Mouse (Mus musculus): ENCODE measurements around the gene Atf6.
A peak's percentile ranks its signal among the peaks of the same experiment; 100 is the strongest.

Atf6 gene

DNA sequence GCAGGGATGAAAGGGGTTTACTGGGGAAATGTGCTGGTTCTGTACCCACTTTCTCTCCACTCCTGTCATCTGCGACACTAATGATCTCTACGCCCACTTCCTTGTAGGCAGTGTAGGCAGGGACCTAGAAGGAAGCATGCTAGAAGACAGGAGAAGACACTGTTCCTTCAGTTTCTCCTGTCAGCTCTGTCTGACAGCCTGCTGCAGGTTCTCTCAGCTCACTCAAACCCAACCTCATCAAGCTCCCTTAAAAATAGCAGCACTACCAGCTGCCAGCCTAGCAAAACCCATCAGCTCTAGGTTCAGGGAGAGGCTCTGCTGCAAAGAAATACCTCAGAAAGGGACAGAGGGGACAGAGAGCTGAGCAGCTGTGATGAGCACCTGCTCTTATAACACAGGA, 17.6 kb downstream of the Atf6 start:
- no peak for DNase-seq (ENCODE audit: low read depth, low spot score)

DNA sequence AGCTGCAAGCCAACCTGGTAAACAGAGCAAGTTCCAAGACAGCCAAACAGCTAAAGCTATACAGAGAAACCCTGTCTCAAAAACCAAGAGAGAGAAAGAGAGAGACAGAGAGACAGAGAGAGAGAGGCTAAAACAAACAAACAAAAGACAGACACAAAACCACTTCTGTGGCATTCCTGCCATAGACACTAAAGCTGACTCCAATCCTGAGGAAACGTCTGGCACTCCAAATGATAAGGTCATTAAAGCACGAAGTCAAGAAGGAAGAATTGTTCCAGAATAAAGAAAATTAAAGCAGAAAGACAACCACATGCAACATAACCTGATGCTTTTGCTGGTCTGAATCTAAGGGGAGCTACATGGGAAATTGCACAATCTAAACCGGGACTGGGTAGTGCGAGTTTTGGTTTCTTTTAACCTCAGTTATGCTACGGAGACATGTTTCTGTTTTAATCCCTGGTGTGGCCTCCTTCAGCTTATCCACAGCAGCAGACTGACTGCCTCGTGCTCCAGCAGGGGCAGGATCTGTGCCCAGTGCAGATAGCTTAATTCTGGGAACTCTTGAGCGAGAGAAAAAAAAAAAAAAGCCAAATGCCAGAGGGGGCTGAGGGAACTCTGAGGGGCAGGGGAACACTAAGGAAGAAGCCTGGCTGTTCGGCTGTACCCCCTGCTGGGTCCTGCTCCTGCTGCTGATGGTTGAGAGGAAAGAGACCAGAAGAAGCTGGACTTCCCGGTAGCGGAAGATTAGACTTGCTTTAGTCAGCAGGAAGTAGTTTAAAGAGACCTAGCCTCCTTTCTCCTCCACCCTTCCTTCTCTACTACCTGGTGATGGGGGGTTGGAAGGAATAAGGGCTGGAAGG, 21.9 kb downstream of the Atf6 start:
- no peak for DNase-seq (ENCODE audit: low read depth, low spot score)

DNA sequence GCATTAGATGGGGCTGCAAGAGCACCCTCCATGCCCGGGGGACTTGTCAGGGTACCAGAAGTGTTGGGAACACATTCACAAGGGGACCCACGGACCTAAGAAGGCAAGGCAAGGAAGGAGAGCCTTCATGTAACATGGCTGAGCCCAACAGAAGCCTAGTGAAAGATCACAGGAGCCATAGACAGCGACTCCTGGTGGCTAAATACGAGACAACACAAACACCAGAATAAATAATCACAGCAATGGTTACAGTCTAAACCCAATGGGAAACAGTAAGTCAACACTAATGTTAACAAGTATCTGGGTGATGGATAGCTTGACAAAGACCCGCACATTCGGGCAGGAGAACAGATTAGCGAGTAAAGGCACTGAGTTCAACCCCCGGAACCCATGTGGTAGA, 23.2 kb downstream of the Atf6 start:
- peak; percentile 46 for DNase-seq (ENCODE audit: low read depth, low spot score)

DNA sequence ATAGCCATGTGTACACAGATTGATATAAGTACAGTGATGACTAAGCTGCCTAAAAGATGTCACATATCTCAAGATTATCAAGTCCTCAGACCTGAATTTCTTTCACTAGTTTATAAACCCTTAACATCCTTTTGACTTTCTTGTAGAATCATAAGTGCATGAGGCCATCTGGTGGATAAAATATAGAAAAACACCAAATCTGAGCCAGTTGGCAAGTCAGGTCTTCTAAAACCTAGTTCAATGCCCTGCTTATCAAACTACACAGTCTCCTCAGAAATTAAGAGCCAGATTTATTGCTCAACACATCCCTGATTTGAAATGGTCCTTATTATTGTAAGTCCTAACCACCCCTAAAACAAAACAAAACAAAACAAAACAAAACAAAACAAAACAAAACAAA, 27.9 kb downstream of the Atf6 start:
- DNase-seq (ENCODE audit: low read depth, low spot score): no peak

DNA sequence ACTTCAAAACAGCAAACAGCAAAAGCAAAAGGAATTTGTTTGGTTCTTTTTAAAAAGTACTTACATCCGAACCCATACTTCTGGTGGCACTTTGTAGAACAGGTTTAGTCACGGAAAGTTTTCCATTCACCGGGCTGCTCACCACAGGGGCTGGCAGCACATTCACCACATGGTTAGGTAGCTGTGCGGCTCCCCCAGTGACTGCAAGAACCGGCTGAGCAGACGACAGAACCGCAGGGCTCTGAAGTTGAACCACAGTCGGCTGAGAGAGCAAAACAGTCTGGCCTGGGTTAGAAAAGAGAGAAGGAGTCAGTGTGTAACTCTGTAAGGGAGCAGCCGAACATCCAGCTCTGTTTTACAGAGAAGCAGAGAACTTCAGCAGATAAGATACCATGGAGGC, 32.8 kb downstream of the Atf6 start:
- DNase-seq (ENCODE audit: low read depth, low spot score): no peak

DNA sequence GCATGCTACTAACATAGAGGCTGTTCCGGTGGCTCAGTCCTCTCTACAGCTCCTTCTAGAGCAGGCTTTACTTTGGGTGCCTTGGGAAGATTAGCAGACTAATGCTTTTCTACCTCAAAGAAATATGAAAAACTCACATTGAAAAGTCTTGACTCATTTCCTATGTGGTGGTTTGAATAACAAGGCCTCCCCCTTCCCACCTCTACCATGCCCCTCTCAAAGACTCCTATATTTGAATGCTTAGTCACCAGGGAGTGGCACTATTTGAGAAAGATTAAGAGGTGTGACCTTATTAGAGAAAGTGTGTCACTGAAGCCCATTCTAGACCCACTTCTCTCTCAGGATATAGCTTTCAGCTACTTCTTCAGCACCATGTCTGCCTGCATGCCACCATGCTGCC, 37.8 kb downstream of the Atf6 start:
- DNase-seq (ENCODE audit: low read depth, low spot score): no peak

DNA sequence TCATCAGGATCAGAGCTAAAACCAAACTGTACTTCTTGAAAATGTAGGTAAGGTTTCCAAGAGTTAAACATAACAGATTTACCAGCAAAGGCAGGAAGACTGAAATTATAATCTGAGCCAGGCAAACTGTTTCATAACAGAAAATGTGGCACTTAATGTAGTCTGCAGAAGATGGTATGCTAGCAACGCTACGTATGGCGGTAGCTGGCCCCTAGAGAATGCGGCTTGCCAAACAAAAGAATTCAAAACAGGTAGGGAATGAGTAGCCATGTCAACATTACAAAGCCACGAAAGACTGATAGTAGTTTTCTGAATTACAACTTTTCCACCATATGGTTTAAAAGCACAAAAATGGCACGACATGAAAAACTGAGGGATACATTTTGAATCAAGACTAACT, 38.2 kb downstream of the Atf6 start:
- DNase-seq (ENCODE audit: low read depth, low spot score): no peak

DNA sequence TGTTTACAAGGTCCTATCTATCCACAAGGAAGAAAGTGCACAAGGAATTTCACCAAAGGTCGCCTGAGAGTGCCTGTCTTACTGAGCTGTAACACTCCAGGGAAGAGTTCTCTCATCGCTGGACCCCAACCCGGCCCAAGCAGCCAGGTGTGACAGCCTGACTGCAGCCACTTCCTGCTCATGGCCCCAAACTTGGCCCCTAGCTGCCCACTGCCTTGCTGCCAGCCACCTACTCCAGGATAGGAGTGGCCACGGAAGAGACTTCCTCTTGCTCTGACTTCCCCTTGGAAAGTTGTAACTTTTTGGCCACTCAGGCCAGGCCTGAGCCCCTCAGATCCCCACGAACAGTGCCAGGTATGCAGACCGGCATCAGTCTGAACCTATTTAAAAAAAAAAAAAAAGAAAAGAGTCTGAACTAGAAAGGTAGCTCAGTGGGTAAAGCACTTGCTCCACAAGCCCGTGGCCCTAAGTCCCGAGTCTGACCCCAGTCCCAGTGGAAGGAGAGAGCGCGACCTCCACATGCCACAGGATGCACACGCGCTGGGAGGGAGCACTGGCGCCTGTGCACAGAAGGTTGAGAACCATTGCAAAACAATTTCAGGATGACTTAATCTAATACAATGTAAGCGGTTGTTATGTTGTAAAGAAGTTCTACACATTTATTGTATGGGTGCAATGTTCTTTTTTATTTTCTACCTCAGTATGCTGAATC, 47.3 kb downstream of the Atf6 start:
- DNase-seq (ENCODE audit: low read depth, low spot score): no peak

DNA sequence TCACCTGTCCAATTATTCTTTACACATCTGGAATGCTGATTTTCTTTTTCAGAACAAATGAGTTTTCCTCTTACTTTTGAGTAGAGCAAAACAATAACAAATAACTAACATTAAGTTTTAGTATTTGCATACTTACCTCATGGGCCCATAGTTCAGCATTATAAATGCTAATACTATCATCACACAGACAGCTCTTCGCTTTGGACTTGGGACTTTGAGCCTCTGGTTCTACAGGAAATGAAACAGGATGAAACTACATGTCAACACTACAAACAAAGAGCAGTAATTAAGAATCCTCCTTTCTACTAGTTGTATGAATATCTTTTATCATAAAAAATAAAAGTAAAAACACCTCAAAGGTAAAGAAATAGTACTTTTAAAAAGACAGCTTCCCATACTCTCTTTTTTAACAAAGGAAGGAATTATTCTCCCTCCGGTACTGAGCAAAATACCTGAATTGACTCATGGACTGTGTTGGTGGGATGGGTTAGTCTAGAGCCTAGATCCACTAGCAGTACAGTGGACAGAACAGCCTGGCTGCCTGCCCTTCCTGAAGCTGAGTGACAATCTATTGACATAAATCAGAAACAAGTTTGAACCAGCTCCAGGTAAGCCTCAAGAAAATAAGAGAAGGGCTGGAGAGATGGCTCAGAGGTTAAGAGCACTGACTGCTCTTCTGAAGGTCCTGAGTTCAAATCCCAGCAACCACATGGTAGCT, 52.1 kb downstream of the Atf6 start:
- DNase-seq (ENCODE audit: low read depth, low spot score): no peak

DNA sequence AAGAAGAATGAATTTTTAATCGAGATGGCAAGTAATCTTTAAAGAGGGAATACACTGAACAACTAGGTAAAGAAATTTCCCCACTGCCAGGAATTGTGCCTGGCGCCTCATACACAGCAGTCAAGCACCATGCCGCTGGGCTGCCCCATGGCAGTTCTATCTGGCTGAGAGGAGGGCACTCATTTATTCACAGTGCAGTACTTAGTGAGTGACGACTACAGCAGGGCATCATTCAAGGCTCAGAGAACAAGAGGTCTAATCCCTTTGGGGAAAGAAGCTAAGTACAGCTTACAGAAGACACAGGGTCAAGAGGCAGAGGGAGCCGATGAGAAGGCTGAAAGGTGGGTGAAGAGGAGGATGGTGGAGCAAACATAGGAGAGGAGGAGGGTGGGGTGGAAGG, 54.7 kb downstream of the Atf6 start:
- DNase-seq (ENCODE audit: low read depth, low spot score): no peak

DNA sequence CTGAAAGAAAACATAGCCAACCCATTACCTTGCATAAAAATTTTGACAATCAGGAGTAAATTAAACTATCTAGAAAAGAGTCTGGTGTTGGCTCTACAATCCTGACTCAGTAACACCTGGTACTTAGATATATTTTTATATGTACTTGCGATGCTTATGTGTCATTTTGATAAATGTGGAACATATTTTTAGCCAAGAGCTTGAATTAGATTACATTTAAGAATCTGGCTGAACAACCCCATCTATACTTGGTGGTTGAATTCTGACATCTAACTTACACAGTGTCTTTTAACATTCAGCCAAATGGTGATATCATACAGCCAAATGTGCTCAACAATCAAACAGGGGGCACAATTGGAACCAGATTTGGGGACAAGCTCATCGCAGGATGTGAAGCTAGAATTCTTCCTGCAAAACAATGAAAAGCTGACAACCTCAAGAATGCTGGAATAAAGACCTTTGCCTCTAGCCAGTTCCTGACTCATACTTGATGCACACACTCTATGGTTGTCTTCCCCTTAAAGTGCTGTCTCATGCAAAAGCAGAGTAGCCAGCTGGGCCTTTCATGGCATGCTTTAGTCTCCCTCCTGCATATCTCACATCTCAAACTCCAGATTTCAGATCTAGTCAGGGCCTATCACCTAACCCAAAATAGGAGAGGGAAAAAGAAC, 59.8 kb downstream of the Atf6 start:
- DNase-seq (ENCODE audit: low read depth, low spot score): no peak

DNA sequence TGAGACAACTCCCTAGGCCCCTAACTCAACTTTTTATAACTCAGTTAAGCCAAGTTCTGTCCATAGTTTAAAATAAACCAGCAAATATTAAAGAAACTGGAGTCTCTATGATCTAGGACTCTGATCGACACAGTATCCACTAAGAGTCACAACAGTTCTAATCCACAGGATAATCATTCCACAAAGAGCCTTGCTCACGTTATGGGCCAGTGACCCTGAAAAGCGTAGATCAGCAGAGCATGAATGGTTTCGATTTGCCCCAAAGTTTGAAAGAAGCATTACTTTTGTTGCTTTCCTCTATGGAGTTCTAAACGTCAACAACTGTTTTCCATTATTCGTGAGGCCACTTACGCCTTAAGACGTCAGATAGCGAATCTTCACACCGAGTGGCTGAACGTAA, 62.9 kb downstream of the Atf6 start:
- no peak for DNase-seq (ENCODE audit: low read depth, low spot score)

DNA sequence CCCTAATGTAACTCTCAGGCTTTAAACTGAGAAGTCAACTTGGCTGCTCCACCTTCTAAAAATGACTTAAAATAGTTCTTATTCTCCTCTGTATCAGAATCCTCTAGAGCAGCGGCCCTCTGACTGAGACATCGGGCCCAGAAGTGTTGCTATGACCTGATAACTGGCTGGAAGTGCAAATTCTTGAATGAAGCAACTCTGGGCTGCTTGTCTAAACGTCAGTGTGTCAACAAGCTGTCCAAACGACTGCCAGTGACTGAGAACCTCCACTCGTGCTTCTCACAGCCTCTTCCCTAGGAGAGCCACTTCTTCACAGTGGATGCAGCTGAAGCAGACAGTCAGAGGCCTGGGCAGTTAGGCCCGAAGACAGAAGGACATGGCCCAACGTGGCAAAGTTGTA, 64.9 kb downstream of the Atf6 start:
- no peak for DNase-seq (ENCODE audit: low read depth, low spot score)

DNA sequence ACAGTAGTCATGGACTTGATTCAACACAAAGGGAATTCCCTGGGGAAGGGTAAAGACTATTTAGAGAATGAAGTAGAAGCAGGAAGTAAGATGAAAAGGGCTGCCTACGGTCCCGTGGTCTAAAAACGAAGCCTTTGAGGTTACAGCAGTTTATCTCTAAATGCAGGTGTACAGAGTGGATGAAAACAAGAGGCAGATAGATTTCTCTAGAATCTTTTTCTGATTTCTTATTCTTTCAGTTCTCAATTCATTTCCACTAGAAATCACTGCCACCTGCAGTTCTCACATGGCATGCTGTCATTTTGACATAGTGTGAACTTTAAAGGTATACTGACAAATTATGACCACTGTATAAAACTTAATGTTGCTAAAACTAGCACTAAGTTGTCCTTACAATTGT, 66.9 kb downstream of the Atf6 start:
- no peak for DNase-seq (ENCODE audit: low read depth, low spot score)

DNA sequence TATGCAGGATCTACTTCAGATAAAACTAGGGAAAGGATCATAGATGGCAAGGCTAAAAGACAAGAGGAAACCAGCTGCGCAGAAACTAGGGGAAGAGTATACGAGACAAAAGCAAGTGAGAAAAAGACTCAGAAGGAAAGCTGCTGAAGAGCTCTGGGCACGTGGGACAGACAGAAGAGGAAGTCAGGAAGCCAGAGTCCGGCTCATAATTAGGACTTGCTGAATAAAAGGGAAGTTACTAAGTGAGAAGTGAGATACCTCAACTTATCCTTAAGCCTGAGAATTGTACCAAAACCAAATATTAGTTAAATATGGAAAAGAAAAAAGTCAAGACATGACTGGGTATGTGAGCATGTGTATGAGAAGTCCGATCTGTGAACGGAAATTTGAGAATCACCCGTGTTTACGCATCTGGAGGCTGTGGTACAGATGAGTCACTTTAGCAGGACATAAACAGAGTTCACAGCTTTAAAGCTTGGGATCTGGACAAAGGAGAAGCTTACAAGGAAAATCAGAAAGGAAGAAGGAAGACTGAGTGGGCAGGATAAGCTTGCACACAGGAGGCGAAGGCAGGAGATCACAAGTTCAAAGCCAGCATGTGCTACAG, 71.7 kb downstream of the Atf6 start:
- DNase-seq (ENCODE audit: low read depth, low spot score): no peak

DNA sequence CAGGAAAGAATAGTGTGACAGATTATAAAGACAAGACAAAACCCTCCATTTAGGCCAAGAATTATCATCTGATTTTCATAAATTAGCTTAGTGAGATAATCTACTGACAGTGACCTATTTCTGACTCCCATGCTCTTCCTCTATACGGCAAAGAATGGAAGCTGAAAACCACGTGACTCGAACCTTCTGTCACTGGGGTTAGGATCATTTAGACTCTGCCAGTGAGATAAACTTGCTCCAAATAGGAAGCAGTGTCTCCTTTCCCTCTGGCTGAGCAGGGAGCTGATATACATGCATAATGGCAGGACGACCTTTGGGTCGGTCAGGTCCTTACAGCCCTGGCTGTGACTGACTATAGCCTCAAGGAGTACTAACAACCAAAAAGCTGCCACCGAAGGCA, 76.0 kb downstream of the Atf6 start:
- no peak for DNase-seq (ENCODE audit: low read depth, low spot score)

DNA sequence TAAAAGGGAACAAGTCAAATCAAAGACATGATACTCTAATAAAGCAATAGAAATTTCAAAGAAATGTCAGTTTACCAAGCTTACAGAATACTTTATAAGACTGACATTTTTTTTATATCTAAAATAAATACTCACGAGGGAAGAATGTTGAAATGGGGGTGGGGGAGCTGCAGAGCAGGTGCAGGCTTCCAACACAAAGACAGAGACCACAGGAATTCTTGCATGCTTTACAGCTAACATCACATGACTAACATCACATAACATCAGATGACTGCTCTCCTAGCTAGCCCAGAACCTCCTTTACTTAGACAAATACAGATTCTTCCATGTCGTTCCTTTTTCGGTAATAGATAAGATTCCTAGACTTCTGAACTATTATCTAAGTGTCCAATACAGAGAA, 76.6 kb downstream of the Atf6 start:
- DNase-seq (ENCODE audit: low read depth, low spot score): no peak

DNA sequence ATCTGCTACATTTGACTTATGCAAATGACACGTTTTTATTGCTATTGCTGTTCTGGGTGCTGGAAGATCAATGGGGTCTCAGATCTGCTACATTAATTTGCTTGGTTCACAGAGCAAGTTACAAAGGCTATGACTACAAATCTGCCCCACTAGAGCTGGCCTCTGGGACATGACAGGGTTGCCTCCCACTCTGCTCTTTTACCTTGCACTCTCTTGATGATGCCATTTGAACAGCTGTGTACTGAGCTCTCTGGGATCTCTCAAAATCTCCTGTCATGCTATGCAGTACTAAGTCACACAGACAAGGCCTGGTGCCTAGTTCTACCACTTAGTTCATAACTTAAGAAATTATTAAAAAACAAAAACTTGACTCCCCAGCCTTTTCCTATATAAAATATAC, 79.9 kb downstream of the Atf6 start:
- DNase-seq (ENCODE audit: low read depth, low spot score): no peak

DNA sequence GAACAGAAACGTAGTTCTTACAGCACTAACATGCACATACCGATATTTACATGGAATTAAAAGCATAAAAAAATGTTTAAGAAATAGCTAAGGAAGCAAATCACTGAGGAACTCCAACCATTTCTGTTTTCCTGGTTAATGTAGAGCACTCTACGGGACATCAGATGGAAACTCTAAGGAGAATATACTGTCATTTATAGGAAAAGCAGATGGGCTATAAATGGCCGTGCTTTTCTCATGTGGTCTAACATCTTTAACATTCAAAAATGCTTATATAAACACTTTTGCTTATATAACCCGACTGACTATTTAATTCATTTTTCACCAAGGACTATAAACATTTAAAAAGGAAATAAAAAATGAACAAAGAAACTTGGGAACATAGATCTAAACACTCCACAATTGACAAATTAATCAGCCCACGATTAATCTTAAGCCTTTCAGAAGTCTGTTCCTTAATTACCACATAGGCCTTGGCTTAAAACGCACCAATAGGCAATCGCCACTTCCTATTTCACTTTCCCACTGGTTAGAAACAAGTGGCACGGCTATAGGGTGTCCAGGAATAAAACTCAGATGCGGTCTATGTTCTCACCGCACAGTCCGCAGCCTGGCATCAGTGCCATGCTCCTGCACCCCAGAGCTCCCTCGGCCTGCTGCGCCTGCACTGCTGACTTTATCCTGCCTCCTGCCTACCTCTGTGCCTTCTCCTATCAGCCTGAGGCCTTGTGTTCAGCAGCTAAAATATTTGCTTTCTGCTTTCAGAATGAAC, 80.8 kb downstream of the Atf6 start:
- no peak for DNase-seq (ENCODE audit: low read depth, low spot score)

DNA sequence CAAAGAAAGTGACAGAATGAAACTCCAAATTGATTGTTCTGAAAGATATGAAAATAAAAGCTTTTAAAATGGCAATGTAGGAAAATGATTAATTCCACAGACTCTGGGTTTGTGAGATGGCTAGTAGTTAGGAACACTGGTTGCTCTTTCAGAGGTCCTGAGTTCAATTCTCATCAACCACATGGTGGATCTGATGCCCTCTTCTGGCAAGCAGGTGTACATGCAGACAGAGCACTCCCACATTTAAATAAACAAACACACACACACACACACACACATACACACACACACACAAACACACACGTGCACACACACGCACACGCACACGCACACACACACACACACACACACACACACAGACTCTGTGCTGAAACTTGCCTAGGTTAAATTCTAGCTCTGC, 89.9 kb downstream of the Atf6 start:
- no peak for DNase-seq (ENCODE audit: low read depth, low spot score)

DNA sequence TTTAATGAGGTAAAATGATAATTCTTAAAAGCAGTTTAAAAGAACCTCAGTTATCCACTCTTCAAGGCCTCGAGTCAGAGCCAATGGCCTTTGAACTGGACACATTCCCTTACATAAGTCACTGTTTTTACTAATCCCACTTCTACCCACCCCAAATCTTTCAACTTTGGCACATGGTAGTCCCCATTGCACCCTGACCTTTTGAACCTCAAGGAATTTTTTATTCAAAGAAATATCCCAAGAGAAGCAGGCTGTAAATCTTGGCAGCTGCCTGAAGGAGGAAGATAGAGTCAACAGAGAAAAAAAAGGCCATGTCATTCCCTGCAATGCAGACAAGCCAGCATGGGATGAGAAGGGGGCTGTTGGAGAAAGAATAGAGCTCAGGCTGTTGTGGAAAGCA, 93.1 kb downstream of the Atf6 start:
- no peak for DNase-seq (ENCODE audit: low read depth, low spot score)
